Mouse (Mus musculus) ES-E14 (cell line): ENCODE data around the gene Clec10a.

Source experiments
- CHD2 ChIP-seq: IDR thresholded peaks from 2 replicates; pipeline ENCODE4 v1.6.1; 2014; ENCODE audit warnings: mild to moderate bottlenecking, low read depth, low read length, inconsistent platforms
- HCFC1 ChIP-seq: IDR thresholded peaks from 2 replicates; pipeline ENCODE4 v1.6.1; 2012; ENCODE audit warnings: low read length, inconsistent platforms, borderline replicate concordance; ENCODE audit not compliant: insufficient read depth

- TF ChIP-seq HCFC1 (no peak), CHD2 (no peak)
Observed at GRCm38 (mm10) chr11:70201691-70202090, 45.7 kb downstream of the Clec10a start.
